Mouse (Mus musculus): Measurements from ENCODE around the gene Gm10912. TPM values are rescaled to one million over a fixed set of nuclear protein-coding genes. Genes with fewer than 3 reads are reported as not detected.
A peak's percentile ranks its signal among the peaks of the same experiment; 100 is the strongest.
"Not testable (repeated sequence)": the region's sequence is repeated elsewhere in the genome, so short reads cannot be mapped to it uniquely, and the experiment has no call there.

Gm10912 gene
- 0.66 TPM in 1 of 2 replicates, not detected in the other for polyA plus RNA-seq (2012; ENCODE audit: insufficient read depth, insufficient read length, missing spikeins)

DNA sequence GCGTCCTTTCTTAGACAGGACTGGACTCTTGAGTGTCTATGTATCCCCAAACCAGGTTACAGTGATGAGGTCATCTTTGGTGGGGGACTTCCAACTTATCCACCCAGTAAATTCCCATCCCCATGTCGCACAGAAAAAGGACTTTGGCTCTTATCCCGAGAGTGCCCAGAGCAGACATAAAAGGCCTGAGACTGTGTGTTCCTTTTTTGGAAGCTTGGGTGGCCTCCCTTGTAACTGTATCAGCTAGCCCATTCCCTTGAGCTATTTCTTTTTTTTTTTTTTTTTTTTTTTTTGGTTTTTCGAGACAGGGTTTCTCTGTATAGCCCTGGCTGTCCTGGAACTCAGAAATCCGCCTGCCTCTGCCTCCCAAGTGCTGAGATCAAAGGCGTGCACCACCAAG lies at the start of gene Gm10912:
Gene Gm10912 (plus strand): TSS at position 301 of the 400 bp plus-strand sequence.
- H3K27ac ChIP-seq (ENCODE audit: insufficient read depth, low read depth, low read length); H3K4me3 ChIP-seq (ENCODE audit: insufficient read depth, low read length); H3K4me1 ChIP-seq (ENCODE audit: control insufficient read depth, insufficient read depth, low read length): not testable (repeated sequence)

DNA sequence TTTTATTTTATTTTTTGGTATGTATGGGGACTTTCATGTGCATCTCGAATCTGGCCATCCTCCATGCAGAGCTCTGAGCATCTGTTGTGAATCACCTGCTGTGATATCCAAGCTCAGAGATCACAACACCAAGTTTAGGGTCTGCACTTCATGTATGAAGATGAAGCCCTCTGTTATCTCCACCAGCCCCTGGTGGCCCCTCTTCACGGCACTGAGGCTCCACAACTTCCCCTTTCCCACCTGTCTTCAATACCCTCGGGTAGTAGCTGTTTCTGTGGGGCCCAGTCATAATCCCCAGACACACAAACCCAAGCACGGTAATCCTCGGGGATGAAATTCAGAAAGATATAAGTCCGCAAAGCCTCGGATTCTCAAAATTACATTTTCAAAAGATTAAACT lies 42.5 kb upstream of the Gm10912 start:
- TF ChIP-seq POLR2A (IDR thresholded peaks at IDR 0.05; ENCODE audit: borderline replicate concordance, low read depth, low read length): no peak
- no peak for TF ChIP-seq CTCF (IDR thresholded peaks at IDR 0.05; ENCODE audit: low read depth, low read length)
- H3K4me1 ChIP-seq (ENCODE audit: control insufficient read depth, insufficient read depth, low read length): peaks cover under 1% of the 10 kb centered on the region; the same call in 1 of the 2 replicates
- no peak overlapping the region for H3K4me3 ChIP-seq (ENCODE audit: insufficient read depth, low read length)
- H3K27ac ChIP-seq (ENCODE audit: insufficient read depth, low read depth, low read length): no peak overlapping the region

DNA sequence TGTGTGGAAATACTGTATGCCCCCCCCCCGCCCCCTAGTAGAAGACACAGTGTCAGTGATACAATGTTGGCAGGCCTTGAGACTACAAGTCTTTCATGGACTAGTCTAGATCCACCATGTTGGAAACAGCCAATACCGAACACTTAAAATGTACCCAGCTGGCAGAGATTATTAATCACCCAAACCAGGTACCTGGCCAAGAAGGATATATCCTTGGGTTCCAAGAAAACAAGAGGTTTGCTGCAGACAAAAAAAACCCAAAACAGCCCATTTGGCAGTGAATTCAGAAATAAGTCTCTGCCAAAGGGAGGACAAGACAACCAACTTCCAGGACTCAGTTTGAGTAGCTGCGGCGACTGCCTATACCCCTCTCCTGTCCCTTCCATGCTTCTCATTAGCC lies 41.0 kb upstream of the Gm10912 start:
- no peak overlapping the region for H3K4me3 ChIP-seq (ENCODE audit: insufficient read depth, low read length)
- H3K4me1 ChIP-seq (ENCODE audit: control insufficient read depth, insufficient read depth, low read length): peaks cover 3% of the 10 kb centered on the region
- H3K27ac ChIP-seq (ENCODE audit: insufficient read depth, low read depth, low read length): no peak overlapping the region
- TF ChIP-seq POLR2A (IDR thresholded peaks at IDR 0.05; ENCODE audit: borderline replicate concordance, low read depth, low read length) (no peak), CTCF (IDR thresholded peaks at IDR 0.05; ENCODE audit: low read depth, low read length) (no peak)

DNA sequence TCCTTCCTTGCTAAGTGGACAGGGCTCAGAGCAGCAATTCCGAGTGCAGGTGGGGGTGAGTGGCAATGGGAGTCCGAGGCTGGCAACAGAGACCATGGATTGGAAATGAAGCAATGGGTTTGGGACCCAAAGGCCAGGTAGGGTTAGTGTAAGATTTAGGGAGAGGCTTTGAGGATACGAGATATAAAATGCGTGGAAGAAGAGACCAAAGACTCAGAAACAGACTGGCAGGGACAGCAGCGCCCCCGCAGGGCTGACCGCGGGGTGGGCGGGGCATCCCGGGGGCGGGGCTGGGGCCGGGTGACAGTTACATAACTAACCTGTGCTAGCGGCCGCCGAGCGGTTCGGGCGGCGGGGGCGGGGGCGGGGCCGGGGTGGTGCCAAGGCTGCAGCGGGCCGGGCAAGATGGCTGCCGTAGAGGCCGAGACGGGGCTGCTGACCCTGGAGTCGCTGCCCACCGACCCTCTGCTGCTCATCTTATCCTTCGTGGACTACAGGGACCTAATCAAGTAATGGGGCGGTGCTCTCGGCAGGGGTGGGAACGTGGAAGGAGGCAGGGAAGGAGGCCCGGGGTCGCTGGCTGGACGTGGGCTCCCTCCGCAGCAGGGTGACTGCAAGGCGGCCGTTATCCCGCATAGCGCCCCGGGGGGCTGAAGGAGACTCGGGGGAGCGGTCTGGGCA lies 38.0 kb upstream of the Gm10912 start, which contains the start of gene Fbxo3:
Gene Fbxo3 (plus strand): TSS at position 264 of the 681 bp plus-strand sequence.
- Histone ChIP-seq H3K4me3 (ENCODE audit: insufficient read depth, low read length) (peak within 1 kb of the TSS; percentile 94), H3K27ac (ENCODE audit: insufficient read depth, low read depth, low read length) (peak within 1 kb of the TSS; percentile 29)
- TF ChIP-seq POLR2A (IDR thresholded peaks at IDR 0.05; ENCODE audit: borderline replicate concordance, low read depth, low read length) (0 out of 2 replicates have a peak, but pooled peaks have one; percentile 39), CTCF (IDR thresholded peaks at IDR 0.05; ENCODE audit: low read depth, low read length) (peak; percentile 23; the same call in 1 of the 2 replicates)

DNA sequence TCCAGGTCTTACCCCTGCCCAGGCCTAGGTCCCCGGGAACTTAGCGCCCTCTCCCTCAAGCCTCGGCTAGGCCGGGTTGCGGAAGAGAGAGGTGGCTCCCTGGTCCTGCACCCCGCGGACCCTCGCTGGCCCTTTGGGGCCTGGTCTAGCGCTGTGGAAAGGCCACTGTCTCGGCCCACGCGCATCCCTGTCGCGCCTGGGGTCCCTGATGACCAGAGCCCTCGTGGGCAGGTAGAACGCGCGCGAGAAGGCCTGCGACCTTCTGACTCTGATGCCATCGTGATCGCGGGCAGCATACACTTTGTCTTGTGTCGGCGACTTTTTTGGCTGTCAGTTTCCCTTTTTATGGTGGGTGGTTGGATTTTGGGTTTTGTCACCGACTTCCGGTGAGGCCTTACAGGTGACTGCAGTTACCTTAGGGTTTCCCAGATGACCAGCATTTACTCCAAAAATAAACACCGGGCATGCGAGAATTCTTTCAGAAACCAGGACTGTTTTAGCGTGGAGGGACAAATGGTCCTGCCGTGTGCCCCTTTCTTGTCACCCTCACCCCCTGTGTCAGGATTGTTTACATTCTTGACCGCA lies 37.4 kb upstream of the Gm10912 start, which contains the start of gene 4931422A03Rik:
Gene 4931422A03Rik (minus strand): TSS at position 223 of the 585 bp plus-strand sequence.
- TF ChIP-seq POLR2A (IDR thresholded peaks at IDR 0.05; ENCODE audit: borderline replicate concordance, low read depth, low read length): no peak
- TF ChIP-seq CTCF (IDR thresholded peaks at IDR 0.05; ENCODE audit: low read depth, low read length): no peak
- peak within 1 kb of the TSS; percentile 29 for H3K27ac ChIP-seq (ENCODE audit: insufficient read depth, low read depth, low read length)

More for the DNA sequence above, 38.0 kb upstream of the Gm10912 start, which contains the start of gene Fbxo3:
- H3K4me1 ChIP-seq (ENCODE audit: control insufficient read depth, insufficient read depth, low read length): peaks cover 5% of the 10 kb centered on the region

DNA sequence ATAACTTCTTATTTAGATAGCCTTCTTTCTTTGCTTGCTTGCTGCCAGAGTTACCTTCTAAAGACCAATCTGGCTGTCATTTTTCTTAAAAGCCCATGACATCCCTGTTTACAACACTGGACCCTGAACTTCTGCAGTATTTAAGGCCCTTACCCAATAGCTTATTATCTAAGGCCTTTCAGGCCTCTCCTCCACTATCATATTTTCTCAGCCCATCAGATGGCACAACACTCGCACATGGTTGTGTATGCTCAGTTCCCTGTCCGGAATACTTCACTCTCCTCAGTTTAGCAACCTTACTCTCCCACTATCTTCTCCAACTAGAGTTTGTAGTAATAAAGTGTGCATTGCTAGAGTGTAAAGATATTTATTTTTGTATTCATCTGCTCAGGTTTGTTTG lies 36.6 kb upstream of the Gm10912 start:
- no peak for TF ChIP-seq POLR2A (IDR thresholded peaks at IDR 0.05; ENCODE audit: borderline replicate concordance, low read depth, low read length)
- TF ChIP-seq CTCF (IDR thresholded peaks at IDR 0.05; ENCODE audit: low read depth, low read length): no peak
- no peak overlapping the region for H3K27ac ChIP-seq (ENCODE audit: insufficient read depth, low read depth, low read length)
- peak overlapping the region; percentile 94 for H3K4me3 ChIP-seq (ENCODE audit: insufficient read depth, low read length)
- peaks cover 5% of the 10 kb centered on the region for H3K4me1 ChIP-seq (ENCODE audit: control insufficient read depth, insufficient read depth, low read length)

More for the DNA sequence above, 37.4 kb upstream of the Gm10912 start, which contains the start of gene 4931422A03Rik:
- Histone ChIP-seq H3K4me3 (ENCODE audit: insufficient read depth, low read length) (peak within 1 kb of the TSS; percentile 94), H3K4me1 (ENCODE audit: control insufficient read depth, insufficient read depth, low read length) (peaks cover 5% of the 10 kb centered on the region)

DNA sequence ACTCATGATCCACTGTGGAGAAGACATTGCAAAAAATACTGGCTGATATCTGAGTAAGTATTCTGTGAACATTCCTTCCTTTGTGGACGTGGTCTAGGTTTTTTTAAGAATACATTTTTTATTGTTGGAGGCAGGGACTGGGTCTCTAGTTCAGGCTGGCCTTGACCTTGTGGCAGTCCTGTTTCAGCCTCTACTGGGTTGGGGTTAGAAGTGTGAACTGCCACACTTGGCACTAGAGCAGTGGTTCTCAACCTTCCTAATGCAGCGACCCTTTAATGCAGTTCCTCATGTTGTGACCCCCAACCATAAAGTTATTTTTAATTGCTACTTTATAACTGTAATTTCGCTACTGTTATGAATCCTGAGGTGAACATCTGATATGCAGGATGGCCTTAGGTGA lies 35.2 kb upstream of the Gm10912 start:
- no peak overlapping the region for H3K4me3 ChIP-seq (ENCODE audit: insufficient read depth, low read length)
- no peak overlapping the region for H3K27ac ChIP-seq (ENCODE audit: insufficient read depth, low read depth, low read length)
- H3K4me1 ChIP-seq (ENCODE audit: control insufficient read depth, insufficient read depth, low read length): peaks cover 5% of the 10 kb centered on the region
- TF ChIP-seq POLR2A (IDR thresholded peaks at IDR 0.05; ENCODE audit: borderline replicate concordance, low read depth, low read length): no peak

DNA sequence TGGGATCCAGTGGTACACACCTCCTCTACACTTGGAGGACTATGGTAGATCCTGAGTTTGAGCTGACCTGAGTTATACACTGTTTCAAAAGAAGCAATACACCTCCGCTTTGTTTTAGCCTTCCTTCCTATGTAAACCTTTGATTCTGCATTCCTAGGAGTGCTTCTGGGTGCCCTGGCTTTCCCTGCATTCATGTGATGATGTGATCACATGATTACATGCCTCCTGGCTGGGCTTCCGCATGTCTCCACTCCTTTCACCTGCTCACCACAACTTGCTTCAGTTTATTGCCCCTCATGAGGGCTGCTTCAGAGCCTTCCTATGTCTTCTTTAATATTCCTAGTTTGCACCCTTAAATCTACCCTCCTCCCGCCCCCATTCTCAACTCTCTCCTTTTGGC lies 33.6 kb upstream of the Gm10912 start:
- no peak overlapping the region for H3K4me3 ChIP-seq (ENCODE audit: insufficient read depth, low read length)
- no peak for TF ChIP-seq CTCF (IDR thresholded peaks at IDR 0.05; ENCODE audit: low read depth, low read length)
- no peak for TF ChIP-seq POLR2A (IDR thresholded peaks at IDR 0.05; ENCODE audit: borderline replicate concordance, low read depth, low read length)
- peaks cover 5% of the 10 kb centered on the region for H3K4me1 ChIP-seq (ENCODE audit: control insufficient read depth, insufficient read depth, low read length)
- H3K27ac ChIP-seq (ENCODE audit: insufficient read depth, low read depth, low read length): no peak overlapping the region

DNA sequence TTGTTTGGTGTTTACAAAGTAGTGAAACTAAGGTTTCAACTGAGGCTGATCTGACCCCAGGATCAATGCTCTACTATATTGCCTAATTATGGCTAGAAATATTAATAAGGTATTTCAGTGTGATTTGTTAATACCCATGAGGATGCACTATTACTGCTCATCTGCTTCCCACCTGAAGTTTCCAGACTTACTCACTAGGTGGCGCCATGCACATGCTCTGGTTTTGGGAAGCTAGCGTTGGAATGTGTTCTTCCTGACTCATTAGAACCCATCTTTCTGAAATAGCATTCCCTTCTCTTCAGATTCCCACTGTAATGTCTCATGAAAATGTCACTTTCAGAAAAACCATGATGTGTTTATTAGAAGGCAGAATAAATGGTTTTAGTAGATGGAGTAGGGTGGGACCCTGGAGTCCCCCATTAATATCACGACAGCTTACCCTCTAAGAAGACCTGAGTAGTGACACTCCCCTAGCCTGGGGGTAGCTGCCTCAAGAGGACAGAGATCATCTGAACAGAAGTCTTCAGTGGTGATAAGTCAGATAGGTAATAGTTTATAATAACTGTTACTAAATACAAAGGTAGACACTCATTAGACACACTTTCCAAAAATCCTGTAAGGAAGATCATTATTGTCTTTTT lies 30.7 kb upstream of the Gm10912 start:
- H3K4me1 ChIP-seq (ENCODE audit: control insufficient read depth, insufficient read depth, low read length): no peaks in the 10 kb centered on the region
- TF ChIP-seq POLR2A (IDR thresholded peaks at IDR 0.05; ENCODE audit: borderline replicate concordance, low read depth, low read length) (no peak), CTCF (IDR thresholded peaks at IDR 0.05; ENCODE audit: low read depth, low read length) (no peak)
- no peak overlapping the region for H3K27ac ChIP-seq (ENCODE audit: insufficient read depth, low read depth, low read length)
- H3K4me3 ChIP-seq (ENCODE audit: insufficient read depth, low read length): no peak overlapping the region

DNA sequence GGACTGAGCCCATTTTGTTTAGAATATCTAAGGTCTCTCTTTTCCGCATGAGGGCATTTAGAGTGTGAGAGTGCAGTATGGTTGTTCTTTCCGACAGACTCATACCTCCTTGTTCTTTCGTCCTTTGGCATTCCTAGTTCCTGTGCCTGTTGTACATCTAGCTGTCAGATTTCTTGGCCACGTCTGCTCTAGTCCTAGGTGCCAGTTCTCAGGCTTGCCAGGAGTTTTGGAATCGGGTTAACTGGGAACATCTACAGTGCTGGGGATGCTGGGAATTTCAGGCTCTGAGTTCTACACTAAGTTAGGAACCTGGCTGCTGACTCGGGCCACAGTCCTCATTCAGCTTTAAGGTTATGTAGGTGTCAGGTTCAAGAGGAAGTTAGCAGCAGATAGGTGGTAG lies 30.0 kb upstream of the Gm10912 start:
- no peak for TF ChIP-seq POLR2A (IDR thresholded peaks at IDR 0.05; ENCODE audit: borderline replicate concordance, low read depth, low read length)
- no peak for TF ChIP-seq CTCF (IDR thresholded peaks at IDR 0.05; ENCODE audit: low read depth, low read length)
- no peak overlapping the region for H3K4me3 ChIP-seq (ENCODE audit: insufficient read depth, low read length)
- no peak overlapping the region for H3K27ac ChIP-seq (ENCODE audit: insufficient read depth, low read depth, low read length)
- H3K4me1 ChIP-seq (ENCODE audit: control insufficient read depth, insufficient read depth, low read length): no peaks in the 10 kb centered on the region

Data from bone marrow macrophage, adult 2 months (primary cell).